ENCODE assay signal across 8 mouse cellular contexts in genomic region chr15:27784126-27784563, GRCm38 (mm10).
A peak's percentile ranks its signal among the peaks of the same experiment; 100 is the strongest.
DNase-seq lines count a peak whose midpoint lies in the region; ATAC-seq and TF ChIP-seq lines count a peak whose summit lies in the region.

No protein-coding gene starts in this region.

- peak overlapping the region; percentile 93 for H3K27ac ChIP-seq in heart, embryonic 13.5 days (replicated peaks)
- peak overlapping the region; percentile 95 for H3K27ac ChIP-seq in kidney, embryonic 14.5 days (ENCODE audit: low read depth, low read length)
- H3K27ac ChIP-seq in stomach, embryonic 16.5 days (ENCODE audit: low read length): peak overlapping the region; percentile 92
- H3K27ac ChIP-seq in cerebellum, adult 2 months (ENCODE audit: insufficient read depth, low read length): no peak overlapping the region

- H3K36me3 ChIP-seq in heart, embryonic 13.5 days: no peaks in the 10 kb centered on the region
- peaks cover 3% of the 10 kb centered on the region; the same call in 1 of the 2 replicates for H3K36me3 ChIP-seq in kidney, embryonic 14.5 days (ENCODE audit: control insufficient read depth, insufficient read depth, low read length)
- no peaks in the 10 kb centered on the region for H3K36me3 ChIP-seq in stomach, embryonic 16.5 days (ENCODE audit: control insufficient read depth, insufficient read depth, low read length)

- H3K9ac ChIP-seq in heart, embryonic 13.5 days: peak overlapping the region; percentile 76
- H3K9ac ChIP-seq in kidney, embryonic 14.5 days (ENCODE audit: low read depth, low read length): peak overlapping the region; percentile 44; the same call in 1 of the 2 replicates
- H3K9ac ChIP-seq in stomach, embryonic 16.5 days (ENCODE audit: low read length): peak overlapping the region; percentile 46

- TF ChIP-seq POLR2A in cerebellum, adult 2 months (IDR thresholded peaks at IDR 0.05; ENCODE audit: borderline replicate concordance, insufficient read depth, low read length): no peak

- H3K4me1 ChIP-seq in heart, embryonic 13.5 days: peaks cover 100% of the 10 kb centered on the region
- H3K4me1 ChIP-seq in kidney, embryonic 14.5 days (ENCODE audit: control insufficient read depth, insufficient read depth, low read length): peaks cover 76% of the 10 kb centered on the region
- H3K4me1 ChIP-seq in stomach, embryonic 16.5 days (ENCODE audit: control insufficient read depth, insufficient read depth, low read length): peaks cover 60% of the 10 kb centered on the region
- H3K4me1 ChIP-seq in cerebellum, adult 2 months (ENCODE audit: control insufficient read depth, insufficient read depth, low read length): peaks cover 44% of the 10 kb centered on the region

- H3K9me3 ChIP-seq in heart, embryonic 13.5 days: no peaks in the 10 kb centered on the region
- no peaks in the 10 kb centered on the region for H3K9me3 ChIP-seq in kidney, embryonic 14.5 days (ENCODE audit: control insufficient read depth, low read length)
- H3K9me3 ChIP-seq in stomach, embryonic 16.5 days (replicated peaks; ENCODE audit: control insufficient read depth, low read length): no peaks in the 10 kb centered on the region

- peak; percentile 87 for DNase-seq in NIH3T3 (ENCODE audit: low read depth)
- peak; percentile 18 for DNase-seq in c-Kit-positive CD71-negative TER-119-negative erythroid progenitor cells, embryonic 14.5 days (ENCODE audit: low read depth)
- DNase-seq in lung, postnatal 10 days: peak; percentile 59
- DNase-seq in layer of hippocampus, postnatal 25 days (ENCODE audit: extremely low spot score in 1 of 2, low spot score in 1 of 2): no peak
- DNase-seq in cerebellum, adult 2 months: no peak

- ATAC-seq in heart, embryonic 13.5 days (ENCODE audit: extremely low read depth, insufficient number of reproducible peaks, low FRiP score, low TSS enrichment): no peak
- ATAC-seq in kidney, embryonic 14.5 days (ENCODE audit: low FRiP score, low TSS enrichment): no peak
- no peak for ATAC-seq in stomach, embryonic 16.5 days (ENCODE audit: insufficient read depth, low FRiP score)

- peak overlapping the region; percentile 13; the same call in 1 of the 2 replicates for H3K4me3 ChIP-seq in heart, embryonic 13.5 days
- H3K4me3 ChIP-seq in kidney, embryonic 14.5 days (ENCODE audit: low read length): no peak overlapping the region
- peak overlapping the region; percentile 13 for H3K4me3 ChIP-seq in stomach, embryonic 16.5 days (replicated peaks; ENCODE audit: low read length)
- H3K4me3 ChIP-seq in cerebellum, adult 2 months (replicated peaks; ENCODE audit: insufficient read depth, low read depth, low read length): no peak overlapping the region

- WGBS in heart, embryonic 13.5 days: 31% methylated on average over 10 of the region's 10 CpGs
- WGBS in kidney, embryonic 14.5 days: 14% methylated on average over 10 of the region's 10 CpGs
- WGBS in stomach, embryonic 16.5 days: 23% methylated on average over 10 of the region's 10 CpGs
- WGBS in cerebellum, adult 2 months: 39% methylated on average over 10 of the region's 10 CpGs

- no peak for TF ChIP-seq CTCF in cerebellum, adult 2 months (IDR thresholded peaks at IDR 0.05; ENCODE audit: borderline replicate concordance, insufficient read depth, low read depth, low read length)

- H3K4me2 ChIP-seq in heart, embryonic 13.5 days: peak overlapping the region; percentile 69
- peak overlapping the region; percentile 36 for H3K4me2 ChIP-seq in kidney, embryonic 14.5 days (replicated peaks; ENCODE audit: low read depth, low read length)
- peak overlapping the region; percentile 33 for H3K4me2 ChIP-seq in stomach, embryonic 16.5 days (ENCODE audit: low read depth, low read length)

- no peaks in the 10 kb centered on the region for H3K27me3 ChIP-seq in heart, embryonic 13.5 days (replicated peaks)
- no peaks in the 10 kb centered on the region for H3K27me3 ChIP-seq in kidney, embryonic 14.5 days (ENCODE audit: control insufficient read depth, insufficient read depth, low read length)
- H3K27me3 ChIP-seq in stomach, embryonic 16.5 days (ENCODE audit: control insufficient read depth, insufficient read depth, low read length): no peaks in the 10 kb centered on the region
- no peaks in the 10 kb centered on the region for H3K27me3 ChIP-seq in cerebellum, adult 2 months (ENCODE audit: control insufficient read depth, insufficient read depth, low read length)

Comparison
In these comparisons a context has a peak if more than half of its experiments do, and no peak if none do; other contexts are left out.
1. DNase-seq: peak in NIH3T3 (single experiment), c-Kit-positive CD71-negative TER-119-negative erythroid progenitor cells, embryonic 14.5 days (single experiment) and lung, postnatal 10 days (single experiment); none in layer of hippocampus, postnatal 25 days (0 of 2) and cerebellum, adult 2 months (0 of 2).
2. H3K4me3 ChIP-seq: peak in heart, embryonic 13.5 days (single experiment) and stomach, embryonic 16.5 days (single experiment); none in kidney, embryonic 14.5 days (single experiment) and cerebellum, adult 2 months (single experiment).
3. Peak in every context shown above with its lines, with median percentiles within 50 percentile points of each other: H3K4me2 ChIP-seq and H3K9ac ChIP-seq.